Mouse (Mus musculus): ENCODE results near the gene Zxdb.
A peak's percentile ranks its signal among the peaks of the same experiment; 100 is the strongest.
"Not testable (repeated sequence)": the region's sequence is repeated elsewhere in the genome, so short reads cannot be mapped to it uniquely, and the experiment has no call there.

The Zxdb gene

GRCm38 (mm10) chrX:94724192-94724971 is at the start of gene Zxdb:
Gene Zxdb, plus strand, starts transcription at chrX:94724569.
- DNase-seq (ENCODE audit: low read depth): not testable (repeated sequence)

GRCm38 (mm10) chrX:94674977-94675376 is 49.4 kb upstream of the Zxdb start:
- peak; percentile 37 for DNase-seq (ENCODE audit: low read depth)

GRCm38 (mm10) chrX:94681581-94681980 is 42.8 kb upstream of the Zxdb start:
- DNase-seq (ENCODE audit: low read depth): not testable (repeated sequence)

GRCm38 (mm10) chrX:94689593-94689992 is 34.8 kb upstream of the Zxdb start:
- DNase-seq (ENCODE audit: low read depth): not testable (repeated sequence)

- not testable (repeated sequence) for DNase-seq (ENCODE audit: low read depth)
These were observed 17.7 kb upstream of the Zxdb start for GRCm38 (mm10) chrX:94706676-94707075.

GRCm38 (mm10) chrX:94709752-94710151 is 14.6 kb upstream of the Zxdb start:
- not testable (repeated sequence) for DNase-seq (ENCODE audit: low read depth)

GRCm38 (mm10) chrX:94724972-94725569 is 702 bp downstream of the Zxdb start:
- not testable (repeated sequence) for DNase-seq (ENCODE audit: low read depth)

GRCm38 (mm10) chrX:94725627-94726083 is 1.3 kb downstream of the Zxdb start:
- not testable (repeated sequence) for DNase-seq (ENCODE audit: low read depth)

- no peak for DNase-seq (ENCODE audit: low read depth)
These were observed 7.2 kb downstream of the Zxdb start for GRCm38 (mm10) chrX:94731596-94731995.

GRCm38 (mm10) chrX:94753733-94754132 is 29.4 kb downstream of the Zxdb start:
- DNase-seq (ENCODE audit: low read depth): no peak

- no peak for DNase-seq (ENCODE audit: low read depth)
These were observed 35.6 kb downstream of the Zxdb start for GRCm38 (mm10) chrX:94759959-94760358.

- no peak for DNase-seq (ENCODE audit: low read depth)
These were observed 49.5 kb downstream of the Zxdb start for GRCm38 (mm10) chrX:94773876-94774275.
